Mouse (Mus musculus): ENCODE measurements around the gene Otof. TPM values are rescaled to one million over a fixed set of nuclear protein-coding genes. Genes with fewer than 3 reads are reported as not detected.

Otof gene
- polyA plus RNA-seq, 1 experiment from 2014 or later = 0.18 TPM

- H3K4me2 ChIP-seq = no peak overlapping the region
- ATAC-seq (replicated peaks; ENCODE audit: low FRiP score) = no peak
- no peak overlapping the region for H3K4me3 ChIP-seq (ENCODE audit: low read depth, low read length)
- no peaks in the 10 kb centered on the region for H3K36me3 ChIP-seq (ENCODE audit: control insufficient read depth, insufficient read depth, low read length)
- no peak for DNase-seq (ENCODE audit: low spot score)
- H3K4me1 ChIP-seq (replicated peaks; ENCODE audit: control insufficient read depth, insufficient read depth, low read length) = no peaks in the 10 kb centered on the region
- WGBS = 74% methylated on average over 6 of the region's 6 CpGs
- no peaks in the 10 kb centered on the region for H3K9me3 ChIP-seq (ENCODE audit: control insufficient read depth, low read length)
- H3K9ac ChIP-seq (ENCODE audit: low read depth, low read length) = no peak overlapping the region
- no peak overlapping the region for H3K27ac ChIP-seq (ENCODE audit: low read depth, low read length)
- no peaks in the 10 kb centered on the region for H3K27me3 ChIP-seq (replicated peaks; ENCODE audit: control insufficient read depth, insufficient read depth, low read length)
These were observed 74.0 kb downstream of the Otof start for GRCm38 (mm10) chr5:30387726-30388125.

GRCm38 (mm10) chr5:30382876-30383275 is 78.9 kb downstream of the Otof start:
- WGBS = 43% methylated on average over 7 of the region's 7 CpGs
- DNase-seq (ENCODE audit: low spot score) = no peak
- H3K4me2 ChIP-seq = no peak overlapping the region
- H3K27ac ChIP-seq (ENCODE audit: low read depth, low read length) = no peak overlapping the region
- no peaks in the 10 kb centered on the region for H3K27me3 ChIP-seq (replicated peaks; ENCODE audit: control insufficient read depth, insufficient read depth, low read length)
- H3K36me3 ChIP-seq (ENCODE audit: control insufficient read depth, insufficient read depth, low read length) = no peaks in the 10 kb centered on the region
- H3K4me3 ChIP-seq (ENCODE audit: low read depth, low read length) = no peak overlapping the region
- no peaks in the 10 kb centered on the region for H3K4me1 ChIP-seq (replicated peaks; ENCODE audit: control insufficient read depth, insufficient read depth, low read length)
- H3K9ac ChIP-seq (ENCODE audit: low read depth, low read length) = no peak overlapping the region
- ATAC-seq (replicated peaks; ENCODE audit: low FRiP score) = no peak
- no peaks in the 10 kb centered on the region for H3K9me3 ChIP-seq (ENCODE audit: control insufficient read depth, low read length)

GRCm38 (mm10) chr5:30369426-30369825 is 92.3 kb downstream of the Otof start:
- no peak overlapping the region for H3K4me2 ChIP-seq
- H3K9me3 ChIP-seq (ENCODE audit: control insufficient read depth, low read length) = no peaks in the 10 kb centered on the region
- no peaks in the 10 kb centered on the region for H3K27me3 ChIP-seq (replicated peaks; ENCODE audit: control insufficient read depth, insufficient read depth, low read length)
- H3K36me3 ChIP-seq (ENCODE audit: control insufficient read depth, insufficient read depth, low read length) = no peaks in the 10 kb centered on the region
- H3K4me1 ChIP-seq (replicated peaks; ENCODE audit: control insufficient read depth, insufficient read depth, low read length) = no peaks in the 10 kb centered on the region
- no peak overlapping the region for H3K27ac ChIP-seq (ENCODE audit: low read depth, low read length)
- ATAC-seq (replicated peaks; ENCODE audit: low FRiP score) (no peak), DNase-seq (ENCODE audit: low spot score) (no peak)
- 54% methylated on average over 5 of the region's 5 CpGs for WGBS
- H3K4me3 ChIP-seq (ENCODE audit: low read depth, low read length) = no peak overlapping the region
- H3K9ac ChIP-seq (ENCODE audit: low read depth, low read length) = no peak overlapping the region

- H3K4me2 ChIP-seq = no peak overlapping the region
- no peak for DNase-seq (ENCODE audit: low spot score)
- H3K4me1 ChIP-seq (replicated peaks; ENCODE audit: control insufficient read depth, insufficient read depth, low read length) = no peaks in the 10 kb centered on the region
- WGBS = 73% methylated on average over 8 of the region's 8 CpGs
- no peaks in the 10 kb centered on the region for H3K27me3 ChIP-seq (replicated peaks; ENCODE audit: control insufficient read depth, insufficient read depth, low read length)
- ATAC-seq (replicated peaks; ENCODE audit: low FRiP score) = no peak
- no peak overlapping the region for H3K27ac ChIP-seq (ENCODE audit: low read depth, low read length)
- no peaks in the 10 kb centered on the region for H3K9me3 ChIP-seq (ENCODE audit: control insufficient read depth, low read length)
- no peaks in the 10 kb centered on the region for H3K36me3 ChIP-seq (ENCODE audit: control insufficient read depth, insufficient read depth, low read length)
- no peak overlapping the region for H3K4me3 ChIP-seq (ENCODE audit: low read depth, low read length)
- no peak overlapping the region for H3K9ac ChIP-seq (ENCODE audit: low read depth, low read length)
These were observed 94.3 kb downstream of the Otof start for GRCm38 (mm10) chr5:30367405-30367804.

- H3K4me1 ChIP-seq (replicated peaks; ENCODE audit: control insufficient read depth, insufficient read depth, low read length) = no peaks in the 10 kb centered on the region
- 79% methylated on average over 10 of the region's 10 CpGs for WGBS
- no peak overlapping the region for H3K4me2 ChIP-seq
- no peak overlapping the region for H3K4me3 ChIP-seq (ENCODE audit: low read depth, low read length)
- H3K9ac ChIP-seq (ENCODE audit: low read depth, low read length) = no peak overlapping the region
- no peaks in the 10 kb centered on the region for H3K9me3 ChIP-seq (ENCODE audit: control insufficient read depth, low read length)
- H3K27me3 ChIP-seq (replicated peaks; ENCODE audit: control insufficient read depth, insufficient read depth, low read length) = no peaks in the 10 kb centered on the region
- ATAC-seq (replicated peaks; ENCODE audit: low FRiP score) = no peak
- no peak overlapping the region for H3K27ac ChIP-seq (ENCODE audit: low read depth, low read length)
- H3K36me3 ChIP-seq (ENCODE audit: control insufficient read depth, insufficient read depth, low read length) = no peaks in the 10 kb centered on the region
- no peak for DNase-seq (ENCODE audit: low spot score)
These were observed 103.2 kb downstream of the Otof start for GRCm38 (mm10) chr5:30358436-30359099.

- H3K4me1 ChIP-seq (replicated peaks; ENCODE audit: control insufficient read depth, insufficient read depth, low read length) = no peaks in the 10 kb centered on the region
- no peaks in the 10 kb centered on the region for H3K36me3 ChIP-seq (ENCODE audit: control insufficient read depth, insufficient read depth, low read length)
- H3K4me2 ChIP-seq = no peak overlapping the region
- H3K4me3 ChIP-seq (ENCODE audit: low read depth, low read length) = no peak overlapping the region
- no peak overlapping the region for H3K27ac ChIP-seq (ENCODE audit: low read depth, low read length)
- 78% methylated on average over 7 of the region's 7 CpGs for WGBS
- no peak overlapping the region for H3K9ac ChIP-seq (ENCODE audit: low read depth, low read length)
- DNase-seq (ENCODE audit: low spot score) = no peak
- no peaks in the 10 kb centered on the region for H3K27me3 ChIP-seq (replicated peaks; ENCODE audit: control insufficient read depth, insufficient read depth, low read length)
- ATAC-seq (replicated peaks; ENCODE audit: low FRiP score) = no peak
- no peaks in the 10 kb centered on the region for H3K9me3 ChIP-seq (ENCODE audit: control insufficient read depth, low read length)
These were observed 105.1 kb downstream of the Otof start for GRCm38 (mm10) chr5:30356647-30357046.

GRCm38 (mm10) chr5:30355559-30356159 is 106.1 kb downstream of the Otof start:
- DNase-seq (ENCODE audit: low spot score) = no peak
- Histone ChIP-seq H3K4me1 (replicated peaks; ENCODE audit: control insufficient read depth, insufficient read depth, low read length) (no peaks in the 10 kb centered on the region), H3K27me3 (replicated peaks; ENCODE audit: control insufficient read depth, insufficient read depth, low read length) (no peaks in the 10 kb centered on the region), H3K4me3 (ENCODE audit: low read depth, low read length) (no peak overlapping the region), H3K9me3 (ENCODE audit: control insufficient read depth, low read length) (no peaks in the 10 kb centered on the region), H3K36me3 (ENCODE audit: control insufficient read depth, insufficient read depth, low read length) (no peaks in the 10 kb centered on the region), H3K9ac (ENCODE audit: low read depth, low read length) (no peak overlapping the region), H3K27ac (ENCODE audit: low read depth, low read length) (no peak overlapping the region), H3K4me2 (no peak overlapping the region)
- WGBS = 76% methylated on average over 14 of the region's 14 CpGs
- ATAC-seq (replicated peaks; ENCODE audit: low FRiP score) = no peak

GRCm38 (mm10) chr5:30355114-30355513 is 106.6 kb downstream of the Otof start:
- Histone ChIP-seq H3K4me3 (ENCODE audit: low read depth, low read length) (no peak overlapping the region), H3K9me3 (ENCODE audit: control insufficient read depth, low read length) (no peaks in the 10 kb centered on the region), H3K27ac (ENCODE audit: low read depth, low read length) (no peak overlapping the region), H3K36me3 (ENCODE audit: control insufficient read depth, insufficient read depth, low read length) (no peaks in the 10 kb centered on the region), H3K27me3 (replicated peaks; ENCODE audit: control insufficient read depth, insufficient read depth, low read length) (no peaks in the 10 kb centered on the region), H3K9ac (ENCODE audit: low read depth, low read length) (no peak overlapping the region), H3K4me1 (replicated peaks; ENCODE audit: control insufficient read depth, insufficient read depth, low read length) (no peaks in the 10 kb centered on the region), H3K4me2 (no peak overlapping the region)
- WGBS = 63% methylated on average over 7 of the region's 7 CpGs
- DNase-seq (ENCODE audit: low spot score) = no peak
- ATAC-seq (replicated peaks; ENCODE audit: low FRiP score) = no peak

GRCm38 (mm10) chr5:30353605-30354004 is 108.1 kb downstream of the Otof start:
- Histone ChIP-seq H3K27me3 (replicated peaks; ENCODE audit: control insufficient read depth, insufficient read depth, low read length) (no peaks in the 10 kb centered on the region), H3K9ac (ENCODE audit: low read depth, low read length) (no peak overlapping the region), H3K36me3 (ENCODE audit: control insufficient read depth, insufficient read depth, low read length) (no peaks in the 10 kb centered on the region), H3K27ac (ENCODE audit: low read depth, low read length) (no peak overlapping the region), H3K4me3 (ENCODE audit: low read depth, low read length) (no peak overlapping the region), H3K9me3 (ENCODE audit: control insufficient read depth, low read length) (no peaks in the 10 kb centered on the region), H3K4me2 (no peak overlapping the region), H3K4me1 (replicated peaks; ENCODE audit: control insufficient read depth, insufficient read depth, low read length) (no peaks in the 10 kb centered on the region)
- ATAC-seq (replicated peaks; ENCODE audit: low FRiP score) = no peak
- DNase-seq (ENCODE audit: low spot score) = no peak
- WGBS = 54% methylated on average over 3 of the region's 3 CpGs

Data from liver, embryonic 11.5 days (tissue).